Mouse (Mus musculus): Measurements from ENCODE around the gene Hoxb1.

DNA sequence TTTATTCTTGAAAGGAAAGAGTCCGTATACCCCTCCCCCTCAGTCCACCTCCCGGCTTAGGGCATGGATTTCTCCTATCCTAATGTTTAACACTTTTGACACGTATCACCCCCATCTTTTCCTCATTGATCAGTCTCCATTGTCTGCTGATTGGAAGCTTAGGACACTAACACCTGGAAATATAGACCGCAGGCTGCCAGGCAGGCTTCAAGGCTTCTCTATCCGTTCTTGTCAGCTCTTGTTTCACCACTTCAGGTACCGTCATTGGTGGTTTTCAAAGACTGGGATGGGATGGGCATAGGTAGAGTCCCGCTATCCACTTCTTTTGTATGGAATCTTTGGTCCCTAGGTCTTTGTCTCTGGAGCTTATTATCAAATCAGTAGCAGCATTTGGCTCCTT, 38.4 kb upstream of the Hoxb1 start:
- TF ChIP-seq POLR2A (IDR thresholded peaks at IDR 0.05; ENCODE audit: low read depth, low read length) (no peak), CTCF (IDR thresholded peaks at IDR 0.05; ENCODE audit: extremely low read depth, insufficient read depth, insufficient read length, insufficient replicate concordance) (no peak)
